Mouse (Mus musculus): ENCODE results near the gene Izumo4. TPM values are rescaled to one million over a fixed set of nuclear protein-coding genes. Genes with fewer than 3 reads are reported as not detected.

The Izumo4 gene
- polyA plus RNA-seq, 1 experiment from 2014 or later = 24.5 TPM

DNA sequence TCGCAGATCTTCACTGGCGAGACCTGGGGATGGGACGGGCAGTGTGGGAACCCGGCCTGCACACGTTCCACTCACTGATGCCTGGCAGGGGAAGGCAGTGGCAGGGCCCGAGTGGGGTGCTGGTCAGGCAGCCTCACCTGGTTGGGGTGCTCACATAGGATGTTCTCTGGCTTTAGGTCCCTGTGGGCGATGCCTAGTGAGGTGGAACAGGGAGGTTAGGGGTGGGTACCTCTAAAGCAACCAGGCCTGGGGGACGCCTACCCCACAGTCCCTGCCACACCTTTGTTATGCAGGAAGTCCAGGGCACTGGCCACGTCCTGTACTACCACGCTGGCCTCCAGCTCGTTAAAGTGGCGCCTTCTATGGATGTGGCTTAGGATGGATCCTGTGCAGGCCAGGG, 33.0 kb upstream of the Izumo4 start:
- DNase-seq (ENCODE audit: low spot score) (no peak), ATAC-seq (replicated peaks; ENCODE audit: low FRiP score, low read depth) (no peak)
- Histone ChIP-seq H3K36me3 (ENCODE audit: insufficient read depth, low read length) (peaks cover 62% of the 10 kb centered on the region), H3K4me3 (replicated peaks; ENCODE audit: low read depth, low read length) (no peak overlapping the region), H3K27ac (no peak overlapping the region), H3K27me3 (ENCODE audit: insufficient read depth, low read length) (no peaks in the 10 kb centered on the region), H3K9me3 (replicated peaks; ENCODE audit: low read length) (no peaks in the 10 kb centered on the region), H3K4me1 (replicated peaks; ENCODE audit: insufficient read depth, low read length) (peaks cover 45% of the 10 kb centered on the region), H3K4me2 (ENCODE audit: low read length) (no peak overlapping the region), H3K9ac (ENCODE audit: low read depth, low read length) (no peak overlapping the region)
- WGBS = 82% methylated on average over 12 of the region's 12 CpGs
- TF ChIP-seq CTCF (IDR thresholded peaks at IDR 0.05; ENCODE audit: low read depth) = no peak

DNA sequence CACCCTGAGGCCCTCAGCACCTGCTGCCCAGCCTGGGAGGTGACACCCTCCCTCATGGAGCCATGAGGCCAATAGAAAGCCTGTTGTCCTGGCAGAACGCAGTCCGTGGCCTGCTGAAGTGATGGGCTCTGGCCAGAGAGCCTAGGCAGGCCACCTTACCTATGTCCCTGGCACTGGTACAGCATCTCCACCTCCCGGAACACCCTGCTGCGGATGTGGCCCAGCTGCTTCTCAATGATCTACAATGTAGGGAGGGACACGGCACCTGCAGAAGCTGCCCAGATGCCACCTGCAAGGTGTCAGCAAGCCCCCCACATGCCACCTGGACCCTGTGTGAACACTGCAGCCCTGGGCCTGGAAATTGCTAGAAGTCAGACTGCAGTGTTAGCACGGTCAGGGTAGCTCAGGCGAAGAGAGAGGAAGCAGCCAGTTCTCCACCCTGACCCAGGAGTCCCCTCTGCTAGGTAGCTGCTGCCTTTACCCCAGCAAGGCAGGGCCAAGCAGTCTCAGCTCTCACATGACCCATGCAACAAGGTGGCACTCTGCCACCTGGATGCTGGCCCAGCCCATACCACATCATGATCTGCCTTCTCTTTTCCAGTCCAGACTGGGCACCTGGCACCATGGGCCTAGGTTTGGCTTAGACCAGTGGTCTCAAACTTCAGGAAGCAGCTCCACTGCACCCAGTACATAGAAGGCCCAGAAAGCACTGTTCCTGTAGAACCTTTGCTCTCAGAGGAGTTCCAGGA, 32.1 kb upstream of the Izumo4 start:
- TF ChIP-seq CTCF (IDR thresholded peaks at IDR 0.05; ENCODE audit: low read depth) = no peak
- H3K4me1 ChIP-seq (replicated peaks; ENCODE audit: insufficient read depth, low read length) = peaks cover 46% of the 10 kb centered on the region

DNA sequence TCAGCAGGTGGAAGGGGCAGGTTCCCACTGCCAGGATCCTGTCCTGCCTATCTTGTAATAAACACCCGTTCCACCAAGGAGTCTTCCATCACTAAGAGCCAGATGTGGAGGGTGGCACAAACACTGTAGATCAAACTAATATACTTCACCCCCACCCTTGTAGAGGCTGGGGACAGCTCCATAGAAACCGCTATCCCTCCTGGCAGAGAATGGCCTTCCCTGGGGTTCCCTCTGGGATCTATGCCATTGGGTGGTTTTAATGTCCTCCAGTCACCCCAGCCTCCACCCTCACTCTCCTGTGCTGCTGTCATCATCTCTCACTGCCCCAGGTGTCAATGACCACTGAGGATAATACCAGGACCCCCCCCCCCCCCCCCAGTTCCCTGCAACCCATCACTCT, 31.5 kb upstream of the Izumo4 start:
- 81% methylated on average over 2 of the region's 2 CpGs for WGBS
- no peaks in the 10 kb centered on the region for H3K9me3 ChIP-seq (replicated peaks; ENCODE audit: low read length)
- no peak overlapping the region for H3K9ac ChIP-seq (ENCODE audit: low read depth, low read length)
- H3K27me3 ChIP-seq (ENCODE audit: insufficient read depth, low read length) = no peaks in the 10 kb centered on the region
- ATAC-seq (replicated peaks; ENCODE audit: low FRiP score, low read depth) (no peak), DNase-seq (ENCODE audit: low spot score) (no peak)
- peaks cover 62% of the 10 kb centered on the region for H3K36me3 ChIP-seq (ENCODE audit: insufficient read depth, low read length)
- no peak overlapping the region for H3K4me2 ChIP-seq (ENCODE audit: low read length)
- TF ChIP-seq CTCF (IDR thresholded peaks at IDR 0.05; ENCODE audit: low read depth) = no peak
- H3K4me1 ChIP-seq (replicated peaks; ENCODE audit: insufficient read depth, low read length) = peaks cover 41% of the 10 kb centered on the region
- no peak overlapping the region for H3K27ac ChIP-seq
- no peak overlapping the region for H3K4me3 ChIP-seq (replicated peaks; ENCODE audit: low read depth, low read length)

More for the DNA sequence above, 32.1 kb upstream of the Izumo4 start:
- Histone ChIP-seq H3K27me3 (ENCODE audit: insufficient read depth, low read length) (no peaks in the 10 kb centered on the region), H3K27ac (no peak overlapping the region), H3K9me3 (replicated peaks; ENCODE audit: low read length) (no peaks in the 10 kb centered on the region), H3K36me3 (ENCODE audit: insufficient read depth, low read length) (peaks cover 62% of the 10 kb centered on the region), H3K4me3 (replicated peaks; ENCODE audit: low read depth, low read length) (no peak overlapping the region), H3K4me2 (ENCODE audit: low read length) (no peak overlapping the region), H3K9ac (ENCODE audit: low read depth, low read length) (no peak overlapping the region)
- DNase-seq (ENCODE audit: low spot score) (no peak), ATAC-seq (replicated peaks; ENCODE audit: low FRiP score, low read depth) (no peak)
- 84% methylated on average over 7 of the region's 7 CpGs for WGBS

DNA sequence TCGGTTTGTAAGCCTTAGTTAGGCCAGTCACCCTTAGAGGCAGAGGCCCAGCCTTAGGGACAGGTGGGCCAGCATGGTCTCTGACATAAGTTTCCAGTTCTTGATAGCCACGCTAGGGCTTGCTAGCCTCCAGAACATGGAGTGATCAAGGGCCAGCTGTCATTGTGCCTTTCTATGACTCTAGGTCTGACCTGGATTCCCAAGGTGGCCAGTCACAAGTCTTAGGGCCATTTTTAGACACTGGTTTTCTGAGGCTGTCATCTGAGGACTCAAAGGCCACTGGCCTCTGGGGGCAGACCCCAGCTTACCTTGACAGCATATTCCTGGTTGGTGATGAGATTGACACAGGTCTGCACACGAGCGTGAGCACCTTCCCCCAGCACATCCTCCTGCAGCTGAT, 30.7 kb upstream of the Izumo4 start:
- 80% methylated on average over 4 of the region's 4 CpGs for WGBS

DNA sequence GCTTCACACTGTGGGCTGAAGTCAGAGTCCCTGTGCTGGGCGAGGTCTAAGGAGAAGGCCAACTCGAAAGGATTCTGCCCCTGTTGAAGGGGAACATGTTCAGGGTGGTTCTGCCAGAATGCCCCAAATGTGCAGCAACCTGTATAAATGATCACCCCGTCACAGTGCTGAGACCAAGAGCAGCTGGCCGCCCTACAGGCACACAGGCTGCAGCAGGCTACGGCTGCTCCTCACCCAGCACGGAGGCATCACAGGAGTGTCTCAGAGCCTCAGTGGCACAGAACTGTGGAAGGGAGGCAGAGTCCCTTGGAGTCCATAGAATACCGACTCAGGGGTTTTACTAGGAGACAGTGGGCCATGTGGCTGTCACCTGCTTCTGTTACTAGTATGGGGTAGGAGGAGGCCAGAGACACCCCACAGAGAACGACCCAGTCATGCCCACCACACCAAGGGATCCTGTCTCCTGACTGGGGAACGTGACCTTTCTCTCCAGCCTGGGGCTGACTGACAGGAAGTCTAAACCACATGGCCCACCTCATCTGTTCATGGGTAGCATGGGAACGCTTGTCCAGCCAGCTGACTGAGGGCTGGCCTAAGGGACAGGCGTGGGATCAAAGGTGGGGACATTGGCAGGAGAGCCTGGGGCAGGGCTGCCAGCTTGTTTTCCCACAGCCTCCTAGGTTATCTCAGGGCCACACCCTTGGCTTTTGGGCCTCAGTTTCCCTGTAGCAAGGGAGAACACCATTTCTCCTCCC, 29.9 kb upstream of the Izumo4 start:
- no peak for TF ChIP-seq CTCF (IDR thresholded peaks at IDR 0.05; ENCODE audit: low read depth)
- no peaks in the 10 kb centered on the region for H3K27me3 ChIP-seq (ENCODE audit: insufficient read depth, low read length)
- peaks cover 52% of the 10 kb centered on the region for H3K36me3 ChIP-seq (ENCODE audit: insufficient read depth, low read length)
- DNase-seq (ENCODE audit: low spot score) (no peak), ATAC-seq (replicated peaks; ENCODE audit: low FRiP score, low read depth) (no peak)
- H3K4me2 ChIP-seq (ENCODE audit: low read length) = no peak overlapping the region
- no peak overlapping the region for H3K9ac ChIP-seq (ENCODE audit: low read depth, low read length)
- H3K9me3 ChIP-seq (replicated peaks; ENCODE audit: low read length) = no peaks in the 10 kb centered on the region
- peaks cover 33% of the 10 kb centered on the region for H3K4me1 ChIP-seq (replicated peaks; ENCODE audit: insufficient read depth, low read length)
- 77% methylated on average over 11 of the region's 11 CpGs for WGBS
- no peak overlapping the region for H3K27ac ChIP-seq
- no peak overlapping the region for H3K4me3 ChIP-seq (replicated peaks; ENCODE audit: low read depth, low read length)

More for the DNA sequence above, 30.7 kb upstream of the Izumo4 start:
- DNase-seq (ENCODE audit: low spot score) = no peak
- H3K9me3 ChIP-seq (replicated peaks; ENCODE audit: low read length) = no peaks in the 10 kb centered on the region
- H3K27me3 ChIP-seq (ENCODE audit: insufficient read depth, low read length) = no peaks in the 10 kb centered on the region
- H3K9ac ChIP-seq (ENCODE audit: low read depth, low read length) = no peak overlapping the region
- ATAC-seq (replicated peaks; ENCODE audit: low FRiP score, low read depth) = no peak
- H3K4me1 ChIP-seq (replicated peaks; ENCODE audit: insufficient read depth, low read length) = peaks cover 34% of the 10 kb centered on the region
- no peak overlapping the region for H3K4me2 ChIP-seq (ENCODE audit: low read length)
- H3K27ac ChIP-seq = no peak overlapping the region
- no peak for TF ChIP-seq CTCF (IDR thresholded peaks at IDR 0.05; ENCODE audit: low read depth)
- peaks cover 60% of the 10 kb centered on the region for H3K36me3 ChIP-seq (ENCODE audit: insufficient read depth, low read length)
- H3K4me3 ChIP-seq (replicated peaks; ENCODE audit: low read depth, low read length) = no peak overlapping the region

DNA sequence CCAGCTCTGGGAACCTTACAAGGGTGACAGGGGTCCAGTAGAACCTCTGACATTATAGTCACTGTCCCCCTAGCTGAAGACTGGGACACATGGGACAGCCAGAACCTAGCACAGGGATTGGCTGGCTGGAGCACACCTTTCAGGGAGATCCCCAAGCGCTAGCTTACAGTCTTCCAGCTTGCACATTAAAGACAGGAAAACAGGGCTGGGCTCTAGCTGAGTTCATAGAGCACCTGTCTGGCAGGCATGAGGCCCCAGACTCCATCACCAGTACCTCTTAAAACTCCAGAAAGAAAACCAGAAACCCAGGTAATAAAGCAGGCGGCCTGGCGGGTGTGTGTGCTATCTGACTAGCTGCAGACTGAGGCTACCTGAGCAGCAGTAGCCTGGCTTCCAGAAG, 28.3 kb upstream of the Izumo4 start:
- Histone ChIP-seq H3K4me2 (ENCODE audit: low read length) (peak overlapping the region; percentile 90), H3K4me3 (replicated peaks; ENCODE audit: low read depth, low read length) (peak overlapping the region; percentile 98; the same call in 1 of the 2 replicates), H3K36me3 (ENCODE audit: insufficient read depth, low read length) (peaks cover 40% of the 10 kb centered on the region), H3K9me3 (replicated peaks; ENCODE audit: low read length) (no peaks in the 10 kb centered on the region), H3K27me3 (ENCODE audit: insufficient read depth, low read length) (no peaks in the 10 kb centered on the region), H3K9ac (ENCODE audit: low read depth, low read length) (peak overlapping the region; percentile 98), H3K27ac (peak overlapping the region; percentile 39), H3K4me1 (replicated peaks; ENCODE audit: insufficient read depth, low read length) (peaks cover 48% of the 10 kb centered on the region)
- no peak for DNase-seq (ENCODE audit: low spot score)
- 80% methylated on average over 3 of the region's 3 CpGs for WGBS
- TF ChIP-seq CTCF (IDR thresholded peaks at IDR 0.05; ENCODE audit: low read depth) = no peak
- no peak for ATAC-seq (replicated peaks; ENCODE audit: low FRiP score, low read depth)

Measured in kidney, postnatal 0 days (tissue).